Mouse (Mus musculus) layer of hippocampus, adult 9-10 months (tissue): Measurements from ENCODE around the gene Arhgef40.

Experiments used
- DNase-seq: peaks from one replicate; pipeline ENCODE4 v3.0.0; 2022; ENCODE audit warnings: low spot score

Gene Arhgef40

GRCm38 (mm10) chr14:52003981-52004495 lies 19.5 kb downstream of the Arhgef40 start:
- no peak for DNase-seq

GRCm38 (mm10) chr14:52005141-52005540 lies 20.6 kb downstream of the Arhgef40 start:
- no peak for DNase-seq

GRCm38 (mm10) chr14:52005616-52006015 lies 21.1 kb downstream of the Arhgef40 start:
- no peak for DNase-seq

GRCm38 (mm10) chr14:52006241-52006640 lies 21.7 kb downstream of the Arhgef40 start:
- no peak for DNase-seq

GRCm38 (mm10) chr14:52006771-52007170 lies 22.3 kb downstream of the Arhgef40 start:
- no peak for DNase-seq

GRCm38 (mm10) chr14:52008321-52009203 lies 24.0 kb downstream of the Arhgef40 start:
- no peak for DNase-seq

GRCm38 (mm10) chr14:52009361-52009760 lies 24.8 kb downstream of the Arhgef40 start:
- no peak for DNase-seq

GRCm38 (mm10) chr14:52009841-52010240 lies 25.3 kb downstream of the Arhgef40 start:
- no peak for DNase-seq

- no peak for DNase-seq
Observed at GRCm38 (mm10) chr14:52010446-52011111, 26.1 kb downstream of the Arhgef40 start.

GRCm38 (mm10) chr14:52011683-52012082 lies 27.2 kb downstream of the Arhgef40 start:
- no peak for DNase-seq

GRCm38 (mm10) chr14:52012085-52012484 lies 27.6 kb downstream of the Arhgef40 start:
- DNase-seq, result no peak

- no peak for DNase-seq
Observed at GRCm38 (mm10) chr14:52012553-52012952, 28.0 kb downstream of the Arhgef40 start.

GRCm38 (mm10) chr14:52013021-52013610 lies 28.6 kb downstream of the Arhgef40 start:
- no peak for DNase-seq

GRCm38 (mm10) chr14:52013771-52014219 lies 29.3 kb downstream of the Arhgef40 start:
- DNase-seq, result no peak

GRCm38 (mm10) chr14:52014271-52014760 lies 29.8 kb downstream of the Arhgef40 start:
- DNase-seq, result no peak

- DNase-seq, result no peak
Observed at GRCm38 (mm10) chr14:52014761-52015311, 30.3 kb downstream of the Arhgef40 start.

- no peak for DNase-seq
Observed at GRCm38 (mm10) chr14:52015445-52016100, 31.1 kb downstream of the Arhgef40 start, which contains the start of gene Tmem253. TSS of gene Tmem253 (plus strand) at chr14:52015658.

GRCm38 (mm10) chr14:52016625-52017405 lies 32.3 kb downstream of the Arhgef40 start:
- DNase-seq, result no peak

- no peak for DNase-seq
Observed at GRCm38 (mm10) chr14:52017662-52018061, 33.1 kb downstream of the Arhgef40 start.

- DNase-seq, result no peak
Observed at GRCm38 (mm10) chr14:52018248-52019050, 33.9 kb downstream of the Arhgef40 start.
